Mouse (Mus musculus) spleen, adult 12 weeks (tissue): Measurements from ENCODE around the gene Usp54.
"Not testable (repeated sequence)": the region's sequence is repeated elsewhere in the genome, so short reads cannot be mapped to it uniquely, and the experiment has no call there.

Source experiments
- DNase-seq: peaks from one replicate; pipeline ENCODE4 v3.0.0; 2022; ENCODE audit warnings: low spot score

Usp54 gene

DNA sequence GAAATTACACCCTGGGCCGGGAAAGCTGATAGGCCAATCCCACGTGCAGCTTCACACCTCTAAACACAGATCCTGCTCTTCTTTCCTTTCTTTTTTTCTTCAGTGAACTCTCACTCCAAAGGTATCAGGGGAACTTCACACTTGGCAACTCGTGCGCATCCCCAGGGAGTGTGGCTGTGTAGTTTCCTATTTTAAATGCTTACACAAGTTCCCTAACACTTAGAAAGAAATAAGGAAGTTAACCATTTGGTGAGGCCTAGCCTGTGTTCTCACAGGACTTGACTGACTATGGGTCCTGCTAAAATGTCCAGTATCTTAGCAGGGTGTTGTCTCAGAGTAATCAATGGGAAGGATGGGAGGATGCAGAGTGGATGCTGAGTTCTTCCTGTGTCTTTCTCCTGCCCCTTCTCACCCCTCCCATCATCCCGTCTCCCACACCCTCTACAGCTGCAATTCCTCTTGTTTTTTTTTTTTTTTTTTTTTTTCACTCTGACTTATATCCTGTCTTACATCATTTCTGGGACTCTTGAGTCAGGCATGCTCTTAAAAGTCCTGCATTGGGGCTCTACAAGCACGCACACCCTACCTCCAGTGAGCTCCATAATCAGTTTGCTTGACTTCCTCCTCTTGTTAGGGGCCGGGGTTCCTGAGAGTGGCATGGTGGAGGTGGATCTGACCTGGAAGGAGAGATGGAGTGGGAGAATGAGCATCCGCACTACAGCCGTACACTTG is 14.0 kb upstream of the Usp54 start:
- no peak for DNase-seq

GRCm38 (mm10) chr14:20651722-20652256 is 10.9 kb upstream of the Usp54 start:
- no peak for DNase-seq

DNA sequence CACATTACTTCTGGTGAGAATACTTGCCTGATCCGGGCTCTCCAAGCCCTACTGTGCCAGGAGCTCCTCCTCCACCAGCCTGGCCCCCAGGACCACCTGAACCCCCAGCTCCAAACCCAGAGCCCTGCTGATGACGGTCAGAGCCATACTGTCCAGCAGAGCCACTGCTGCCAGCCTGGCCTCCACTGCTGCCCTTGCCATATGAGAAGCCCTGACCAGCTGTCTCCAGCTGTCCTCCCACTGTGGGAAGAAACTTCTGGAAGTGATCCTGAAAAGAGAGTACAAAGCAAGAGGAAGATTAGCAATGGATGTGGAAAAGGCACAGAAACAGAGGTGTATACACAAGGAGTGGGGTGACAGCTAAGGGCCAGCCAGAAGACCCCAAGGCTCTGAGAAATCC is 10.1 kb upstream of the Usp54 start:
- no peak for DNase-seq

DNA sequence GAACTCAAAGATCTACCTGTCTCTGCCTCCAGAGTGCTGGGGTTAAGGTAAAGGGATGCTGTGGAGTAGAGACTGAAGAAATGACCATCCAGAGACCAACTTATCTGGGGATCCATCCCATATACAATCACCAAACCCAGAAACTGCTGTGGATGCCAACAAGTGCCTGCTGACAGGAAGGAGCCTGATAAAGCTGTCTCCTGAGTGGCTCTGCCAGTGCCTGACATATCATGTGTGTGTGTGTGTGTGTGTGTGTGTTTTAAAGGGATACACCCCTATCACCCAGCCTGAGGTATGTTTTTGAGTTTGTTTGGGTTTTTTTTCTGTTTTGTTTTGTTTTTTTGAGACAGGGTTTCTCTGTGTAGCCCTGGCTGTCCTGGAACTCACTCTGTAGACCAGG is 5.5 kb upstream of the Usp54 start:
- DNase-seq: no peak

DNA sequence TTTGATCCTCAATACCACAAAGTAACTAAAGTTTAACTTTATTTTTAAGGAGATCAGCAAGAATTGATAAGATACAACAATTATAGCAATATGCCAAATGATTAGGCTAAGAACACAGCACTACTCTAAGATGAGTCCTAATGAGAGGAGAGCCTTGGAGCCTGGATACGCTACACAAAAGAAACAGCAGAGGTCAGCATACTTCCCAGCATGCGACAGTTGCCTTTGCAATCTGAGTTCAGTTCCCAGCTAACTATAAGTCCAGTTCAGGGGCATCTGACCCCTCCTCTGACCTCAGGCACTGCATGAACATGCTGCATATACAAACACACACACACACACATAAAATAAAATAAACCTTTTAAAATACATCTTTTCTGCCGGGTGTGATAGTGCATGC is 4.7 kb upstream of the Usp54 start:
- no peak for DNase-seq

DNA sequence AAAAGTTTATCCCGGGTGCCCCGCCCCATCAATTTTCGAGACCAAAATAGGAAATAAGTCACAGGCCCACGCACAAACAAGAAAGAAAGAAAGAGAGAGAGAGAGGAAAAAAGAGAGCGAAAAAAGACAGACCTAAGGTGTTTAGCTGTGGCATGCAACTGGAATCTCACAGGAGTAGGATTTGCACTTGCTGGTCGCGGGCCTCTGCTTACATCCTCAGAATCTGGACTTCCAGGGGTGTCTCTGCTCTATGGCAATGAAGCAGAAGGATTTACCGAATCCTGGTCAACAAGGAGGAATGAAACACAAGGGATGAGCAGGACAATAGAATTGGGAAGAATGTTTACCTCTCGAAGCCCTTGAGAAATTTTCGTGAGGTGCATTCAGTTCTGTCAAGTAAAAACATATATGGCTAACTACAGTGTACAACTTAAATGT is 594 bp upstream of the Usp54 start:
- DNase-seq: no peak

- no peak for DNase-seq
Measured at GRCm38 (mm10) chr14:20639918-20640619, 794 bp downstream of the Usp54 start.

DNA sequence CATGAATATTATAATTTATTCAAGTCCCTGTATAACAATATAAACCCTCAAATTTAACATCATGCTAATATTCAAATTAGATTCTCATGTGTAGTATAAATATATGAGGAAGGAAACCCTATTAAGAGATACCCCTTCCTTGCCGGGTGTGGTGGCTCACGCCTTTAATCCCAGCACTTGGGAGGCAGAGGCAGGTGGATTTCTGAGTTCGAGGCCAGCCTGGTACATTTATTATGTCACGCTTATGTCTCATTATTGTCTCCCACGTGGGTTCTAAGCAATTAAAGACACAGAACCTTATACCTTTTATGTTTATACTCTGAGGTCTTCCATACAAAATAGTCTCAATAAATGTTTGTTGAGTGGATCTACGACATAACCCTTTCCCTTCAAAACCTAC is 2.2 kb downstream of the Usp54 start:
- no peak for DNase-seq

DNA sequence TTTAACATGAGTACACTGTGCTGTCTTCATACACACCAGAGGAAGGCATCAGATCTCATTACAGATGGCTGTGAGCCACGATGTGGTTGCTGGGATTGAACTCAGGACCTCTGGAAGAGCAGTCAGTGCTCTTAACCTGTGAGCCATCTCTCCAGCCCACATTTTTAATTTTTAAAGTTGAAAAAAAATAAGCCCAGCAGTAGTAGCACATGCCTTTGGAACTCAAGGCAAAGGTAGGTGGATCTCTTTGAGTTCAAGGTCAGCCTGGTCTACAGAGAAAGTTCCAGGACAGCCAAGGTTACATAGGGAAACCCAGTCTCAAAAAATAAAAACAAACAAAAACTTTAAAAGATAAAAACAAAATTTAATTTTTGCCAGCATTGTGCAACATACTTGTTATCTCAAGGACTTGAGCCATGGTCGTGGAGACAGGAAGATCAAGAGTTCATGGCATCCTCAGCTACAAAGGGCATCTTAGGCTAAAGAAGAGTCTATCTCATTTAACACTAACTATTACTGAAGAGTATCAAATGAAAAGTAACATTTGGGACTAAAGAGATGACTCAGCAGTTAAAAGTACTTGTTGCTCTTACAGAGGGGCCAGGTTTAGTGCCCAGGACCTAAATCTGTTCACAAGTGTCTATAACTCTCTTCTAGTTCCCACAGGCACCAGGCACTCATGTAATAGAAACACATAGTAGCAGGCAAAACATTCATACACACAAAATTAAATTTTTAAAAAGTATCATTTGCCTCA is 2.9 kb downstream of the Usp54 start:
- DNase-seq: no peak

- not testable (repeated sequence) for DNase-seq
Measured at GRCm38 (mm10) chr14:20636968-20637367, 3.9 kb downstream of the Usp54 start.

GRCm38 (mm10) chr14:20635546-20635945 is 5.3 kb downstream of the Usp54 start:
- DNase-seq: no peak

- DNase-seq: no peak
Measured at GRCm38 (mm10) chr14:20631253-20631652, 9.6 kb downstream of the Usp54 start.

DNA sequence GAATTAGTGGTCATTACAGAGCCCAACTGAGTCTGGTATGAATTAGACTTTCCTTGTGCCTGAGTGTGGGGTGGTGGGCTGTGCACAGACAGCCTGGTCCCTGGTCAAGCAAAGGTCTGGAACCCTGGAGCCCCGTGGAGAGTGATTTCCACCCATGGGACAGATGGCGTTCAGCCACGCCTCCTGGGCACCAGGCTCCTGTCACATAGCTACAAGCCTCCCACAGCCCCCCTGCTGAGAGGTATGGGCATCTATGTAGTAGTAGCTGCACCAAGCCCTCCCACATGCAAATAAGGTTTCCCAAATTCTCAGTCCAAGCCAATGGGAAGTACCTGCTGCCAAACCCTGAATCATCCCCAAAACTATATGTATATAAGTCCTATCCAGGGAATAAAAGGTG is 13.9 kb downstream of the Usp54 start:
- DNase-seq: no peak

DNA sequence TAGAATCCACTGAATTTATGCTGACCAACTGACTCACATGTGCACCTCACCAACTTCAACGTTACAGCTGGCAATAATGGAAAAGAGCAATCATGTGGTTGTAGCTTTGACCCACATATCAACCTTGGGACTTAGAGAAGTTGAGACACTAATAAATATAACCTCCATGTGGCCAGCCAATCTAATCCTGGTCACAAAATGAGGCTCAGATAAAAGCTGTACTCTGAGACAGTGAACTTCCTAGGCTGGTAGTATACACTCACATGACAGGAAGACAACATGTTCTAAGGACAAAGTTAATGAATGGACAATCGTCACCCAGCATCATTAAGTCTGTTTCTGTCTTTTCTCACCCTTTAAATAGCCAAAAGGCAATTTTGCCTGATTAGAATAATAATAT is 14.4 kb downstream of the Usp54 start:
- no peak for DNase-seq

GRCm38 (mm10) chr14:20622907-20623306 is 18.0 kb downstream of the Usp54 start:
- DNase-seq: no peak

DNA sequence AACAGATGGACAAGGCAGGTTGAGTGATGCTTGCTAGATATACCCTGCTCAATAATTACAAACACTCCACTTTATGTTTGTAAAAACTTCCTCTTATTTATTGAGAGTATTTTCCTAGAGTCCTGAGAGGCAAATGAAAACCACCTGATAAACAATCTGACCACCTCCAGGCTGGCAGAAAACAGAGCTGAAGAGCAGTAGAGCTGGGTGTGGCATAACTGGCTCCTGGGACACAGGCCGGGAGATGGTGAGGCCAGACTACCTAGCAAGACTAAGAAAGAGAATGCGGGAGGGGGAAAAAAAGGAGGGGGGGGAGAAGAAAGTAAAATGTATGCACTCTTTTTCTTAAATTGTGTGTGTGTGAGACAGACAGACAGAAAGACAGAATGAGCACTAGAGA is 18.5 kb downstream of the Usp54 start:
- no peak for DNase-seq

- no peak for DNase-seq
Measured at GRCm38 (mm10) chr14:20621903-20622302, 19.0 kb downstream of the Usp54 start.

DNA sequence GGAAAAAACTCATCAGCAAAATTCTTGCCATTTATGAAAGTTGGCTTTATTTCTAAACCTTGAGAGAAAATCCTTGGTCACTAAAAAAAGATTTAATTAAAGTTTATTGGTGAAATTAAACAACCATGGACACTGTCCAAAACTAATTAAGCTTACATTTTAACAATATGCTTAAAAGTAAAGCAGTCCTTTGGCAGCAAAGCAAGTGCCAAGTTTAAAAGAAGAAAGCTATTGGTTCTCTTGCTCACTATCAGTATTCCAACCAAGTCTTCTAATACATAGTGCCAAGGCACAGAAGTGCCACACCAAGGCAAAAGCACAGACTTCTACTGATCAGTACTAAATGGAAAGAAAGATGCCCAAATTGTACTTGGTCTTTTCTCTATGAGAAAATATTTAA is 21.7 kb downstream of the Usp54 start:
- no peak for DNase-seq

- no peak for DNase-seq
Measured at GRCm38 (mm10) chr14:20618211-20618610, 22.7 kb downstream of the Usp54 start.

DNA sequence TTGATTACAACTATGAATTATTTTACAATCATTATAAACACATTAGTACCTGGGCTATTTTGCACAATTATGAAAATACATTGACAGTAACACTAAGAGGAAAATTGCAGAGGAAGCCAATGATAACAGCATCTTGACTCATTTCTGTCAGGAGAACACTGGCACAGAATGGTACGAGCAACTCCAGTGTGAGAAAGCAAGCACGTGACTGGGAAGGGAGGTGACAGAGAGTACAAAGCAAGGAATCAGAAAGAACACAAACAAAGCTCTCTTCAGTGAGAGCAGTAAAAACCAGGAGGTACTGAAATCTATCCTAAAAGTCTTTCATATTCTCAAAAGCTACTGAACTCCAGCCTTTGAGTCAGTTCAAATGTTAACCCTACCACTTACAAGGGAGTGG is 24.4 kb downstream of the Usp54 start:
- no peak for DNase-seq

GRCm38 (mm10) chr14:20615075-20615474 is 25.8 kb downstream of the Usp54 start:
- no peak for DNase-seq

GRCm38 (mm10) chr14:20612820-20613219 is 28.0 kb downstream of the Usp54 start:
- no peak for DNase-seq

DNA sequence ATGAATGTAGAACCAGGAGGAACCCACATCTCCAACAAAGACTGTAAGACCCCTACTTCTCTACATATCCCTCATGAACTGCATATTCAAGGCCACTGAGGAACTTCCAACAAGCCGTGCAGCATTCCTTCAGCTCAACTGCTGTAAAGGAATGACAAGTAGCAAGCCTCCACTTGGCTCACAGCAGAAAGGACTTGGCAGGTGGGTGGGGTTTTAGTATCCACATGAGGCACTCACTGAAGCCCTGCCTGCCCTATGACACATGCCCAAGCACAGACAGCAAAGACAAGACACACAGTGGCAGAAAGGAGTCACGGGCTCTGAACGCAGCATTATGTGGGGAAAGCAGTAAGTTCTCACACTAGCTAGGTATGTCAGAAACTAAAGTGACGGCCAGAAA is 30.7 kb downstream of the Usp54 start:
- DNase-seq: no peak
